Mouse (Mus musculus): ENCODE measurements at regions not wholly inside any gene's neighbourhood (a gene's known extent, or its start where the extent isn't known, plus 50 kb on each side); places are given as distances from the start of the nearest gene placed in this dataset.

- no peak for DNase-seq (ENCODE audit: low spot score)
Measured at GRCm38 (mm10) chr7:136365318-136366211, 528.8 kb upstream of the Mgmt start.

DNA sequence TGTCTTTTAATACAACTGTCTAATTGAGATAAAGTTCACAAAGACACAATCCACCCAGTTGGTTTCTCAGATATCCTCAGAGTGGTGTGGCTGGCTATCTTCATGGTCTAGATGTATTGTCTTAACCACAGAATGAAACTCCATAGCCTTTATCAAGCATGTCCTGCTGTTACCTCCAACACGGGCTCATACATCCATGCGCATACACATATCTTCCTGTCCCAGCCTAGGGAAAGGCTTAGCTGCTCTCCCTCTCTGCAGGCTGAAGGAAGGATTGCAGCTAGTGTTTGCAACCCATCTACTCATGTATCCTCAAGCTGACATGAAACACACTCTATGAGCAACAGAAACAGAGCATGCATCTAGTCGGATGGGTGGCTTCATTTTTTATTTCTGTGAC is 517.2 kb upstream of the Mgmt start:
- DNase-seq (ENCODE audit: low spot score), result no peak

- DNase-seq (ENCODE audit: low spot score), result no peak
Measured at GRCm38 (mm10) chr7:136377742-136378141, 516.7 kb upstream of the Mgmt start.

- no peak for DNase-seq (ENCODE audit: low spot score)
Measured at GRCm38 (mm10) chr7:136378321-136378720, 516.1 kb upstream of the Mgmt start.

DNA sequence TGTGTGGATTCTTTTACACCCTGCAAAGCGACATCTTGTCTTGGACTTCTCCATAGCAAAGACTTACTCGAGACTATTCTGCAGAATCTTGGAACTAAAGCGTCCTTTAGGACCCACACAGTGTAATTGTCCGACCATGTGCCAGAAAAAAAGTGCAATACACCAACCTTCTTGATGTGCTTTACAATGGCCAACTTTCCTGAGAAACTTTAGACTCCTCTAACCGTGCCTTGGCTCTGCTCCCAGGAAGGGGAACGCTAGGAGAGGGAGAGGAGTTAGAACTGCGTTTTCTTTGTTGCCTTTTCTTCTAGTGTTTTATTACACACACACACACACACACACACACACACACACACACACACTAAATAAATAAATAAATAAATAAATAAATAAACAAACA is 515.1 kb upstream of the Mgmt start:
- no peak for DNase-seq (ENCODE audit: low spot score)

- DNase-seq (ENCODE audit: low spot score), result no peak
Measured at GRCm38 (mm10) chr7:136379741-136380140, 514.7 kb upstream of the Mgmt start.

DNA sequence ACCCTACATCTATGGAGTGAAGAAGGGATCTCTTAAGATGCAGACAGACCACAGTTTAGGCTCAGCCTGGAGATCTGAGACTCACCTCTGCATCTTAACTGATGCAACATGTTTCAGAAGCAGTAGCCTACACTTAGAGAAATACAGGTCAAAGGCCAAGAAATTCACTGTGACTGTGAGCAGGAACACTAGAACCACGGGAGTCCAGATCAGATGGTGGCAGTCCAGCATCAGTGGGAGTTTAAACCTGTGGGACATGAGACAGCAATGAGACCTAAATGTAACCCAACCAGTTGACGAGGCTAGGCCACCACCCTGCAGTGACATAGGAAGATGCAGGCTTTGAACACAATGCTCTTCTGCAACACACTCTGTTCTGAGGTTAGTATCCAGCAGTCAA is 511.1 kb upstream of the Mgmt start:
- no peak for DNase-seq (ENCODE audit: low spot score)

DNA sequence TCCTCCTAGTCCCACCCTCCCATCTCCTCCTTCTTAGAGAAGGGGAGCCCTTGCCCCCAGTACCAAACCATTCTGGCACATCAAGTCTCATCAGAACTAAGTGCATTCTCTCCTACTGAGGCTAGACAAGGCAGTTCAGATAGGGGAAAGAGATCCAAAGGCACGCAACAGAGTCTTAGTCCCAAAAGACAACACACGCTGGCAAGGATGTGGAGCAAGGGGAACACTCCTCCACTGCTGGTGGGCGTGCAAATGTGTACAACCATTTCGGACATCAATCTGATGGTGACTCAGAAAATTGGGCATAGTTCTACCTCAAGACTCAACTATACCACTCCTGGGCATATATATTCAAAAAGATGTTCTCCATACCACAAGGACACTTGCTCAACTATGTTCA is 506.7 kb upstream of the Mgmt start:
- no peak for DNase-seq (ENCODE audit: low spot score)

DNA sequence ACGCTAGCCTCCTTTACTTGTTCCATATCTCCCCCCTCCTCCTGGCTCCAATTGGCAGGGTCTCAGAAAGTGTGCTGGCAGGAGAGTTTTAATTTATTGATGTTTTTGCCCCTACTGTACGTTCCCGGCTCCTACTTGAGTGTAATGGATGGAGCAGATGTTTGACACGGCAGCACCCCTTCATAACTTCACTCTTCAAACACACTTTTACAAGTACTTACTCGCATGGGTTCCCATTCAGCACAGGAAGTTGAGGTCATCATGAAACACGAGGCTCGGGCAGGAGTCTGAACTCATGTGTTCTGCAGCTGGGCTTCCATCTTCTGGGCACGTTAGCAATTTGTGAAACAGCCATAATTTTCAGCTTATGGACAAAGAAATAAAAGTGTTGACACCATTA is 504.3 kb upstream of the Mgmt start:
- DNase-seq (ENCODE audit: low spot score), result no peak

- no peak for DNase-seq (ENCODE audit: low spot score)
Measured at GRCm38 (mm10) chr7:136393454-136393853, 501.0 kb upstream of the Mgmt start.

- no peak for DNase-seq (ENCODE audit: low spot score)
Measured at GRCm38 (mm10) chr7:136395838-136396237, 498.6 kb upstream of the Mgmt start.

GRCm38 (mm10) chr7:136397101-136397500 is 497.3 kb upstream of the Mgmt start:
- DNase-seq (ENCODE audit: low spot score), result no peak

GRCm38 (mm10) chr7:136402688-136403597 is 491.5 kb upstream of the Mgmt start:
- DNase-seq (ENCODE audit: low spot score), result no peak

GRCm38 (mm10) chr7:136405391-136405790 is 489.0 kb upstream of the Mgmt start:
- no peak for DNase-seq (ENCODE audit: low spot score)

DNA sequence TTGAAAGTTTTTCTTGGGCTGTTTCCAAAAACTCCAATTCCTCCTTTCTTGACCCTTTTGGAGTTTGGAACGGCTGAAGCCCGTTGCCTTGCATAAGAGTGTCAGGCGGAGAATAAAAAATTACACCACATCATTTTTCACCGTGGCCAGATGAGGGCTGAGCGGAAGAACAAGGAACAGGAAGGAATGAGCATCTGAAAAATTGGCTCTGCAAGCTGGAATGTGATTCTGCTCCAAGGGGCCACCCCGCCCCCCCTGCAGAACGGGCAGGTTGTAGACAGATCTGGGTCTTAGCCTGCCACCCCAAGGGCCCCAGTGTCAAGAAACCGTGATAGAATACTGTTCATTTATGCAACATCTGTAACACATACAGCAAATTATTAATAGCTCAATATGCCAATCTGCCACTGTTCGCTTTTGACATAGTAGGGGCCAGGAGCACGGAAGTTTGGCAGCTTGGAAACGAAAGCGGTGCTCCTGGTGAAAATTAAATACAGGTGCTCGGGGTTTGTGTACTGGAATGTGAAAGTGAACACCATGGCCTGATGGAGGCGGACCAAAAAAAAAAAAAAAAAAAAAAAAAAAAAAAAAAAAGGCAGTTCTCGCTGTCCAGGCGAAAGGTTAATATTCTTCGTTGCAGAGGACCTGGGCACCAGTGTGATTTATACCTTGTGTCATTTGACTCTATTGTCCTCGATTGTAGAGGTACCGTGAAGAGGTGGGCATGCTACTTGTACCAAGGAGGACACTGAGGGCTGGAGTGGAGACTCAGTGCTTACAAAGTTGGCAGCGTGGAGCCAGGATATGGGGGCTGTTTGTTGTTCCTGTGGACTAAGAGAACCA is 487.9 kb upstream of the Mgmt start:
- peak; percentile 2 for DNase-seq (ENCODE audit: low spot score)

GRCm38 (mm10) chr7:136414808-136415207 is 479.6 kb upstream of the Mgmt start:
- DNase-seq (ENCODE audit: low spot score), result no peak

DNA sequence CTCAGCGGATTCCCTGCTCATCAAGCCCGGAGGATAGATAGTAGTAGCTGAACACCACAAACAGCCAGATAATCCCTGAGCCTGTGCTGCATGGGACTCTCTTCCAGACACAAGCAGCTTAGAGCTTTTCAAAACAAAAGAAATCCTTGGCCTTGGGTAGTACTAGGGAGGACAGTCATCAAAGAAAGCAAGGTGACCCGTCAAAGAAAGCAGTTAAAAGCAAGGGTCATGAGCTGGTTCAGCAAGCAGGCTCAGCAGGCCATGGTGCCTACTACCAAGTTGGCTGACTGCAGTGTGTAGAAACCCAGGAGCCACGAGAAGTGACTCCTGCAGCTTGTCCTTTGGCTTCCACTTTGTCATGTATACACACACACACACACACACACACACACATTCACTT is 477.1 kb upstream of the Mgmt start:
- DNase-seq (ENCODE audit: low spot score), result no peak

DNA sequence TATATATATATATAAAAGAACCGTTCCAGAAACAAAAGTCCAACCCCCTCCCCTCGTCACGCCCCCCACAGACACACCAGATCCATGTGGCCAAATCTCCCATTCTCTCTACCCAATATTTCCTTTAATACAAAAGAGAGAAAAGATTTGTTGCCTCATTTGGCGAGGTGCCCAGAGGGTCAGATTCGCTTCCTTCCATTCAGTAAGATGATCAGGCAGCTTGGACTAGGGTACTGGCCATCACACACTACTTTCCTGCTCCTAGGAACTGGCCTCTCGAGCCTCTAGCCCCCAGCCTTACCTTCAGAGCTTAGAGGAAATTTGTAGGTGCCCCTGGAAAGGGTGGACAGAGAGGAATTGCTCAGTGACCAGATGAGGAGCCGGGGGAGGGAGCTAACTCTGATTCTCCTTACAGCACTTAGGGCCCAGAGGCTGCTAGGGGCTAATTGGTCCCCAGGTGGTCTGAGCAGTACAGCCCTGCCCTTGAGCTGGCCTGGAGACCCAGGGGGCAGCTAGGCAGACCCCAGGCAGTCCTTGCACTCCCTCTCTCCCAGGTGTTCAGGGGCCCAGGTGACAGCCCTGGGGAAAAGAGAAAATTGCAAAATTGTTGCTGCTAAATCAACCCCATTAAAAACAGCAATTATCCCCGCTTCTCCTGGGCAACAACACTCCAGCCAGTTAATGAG is 470.4 kb upstream of the Mgmt start:
- DNase-seq (ENCODE audit: low spot score), result no peak

- DNase-seq (ENCODE audit: low spot score), result no peak
Measured at GRCm38 (mm10) chr7:136427164-136427563, 467.2 kb upstream of the Mgmt start.

- no peak for DNase-seq (ENCODE audit: low spot score)
Measured at GRCm38 (mm10) chr7:136430085-136431011, 464.1 kb upstream of the Mgmt start.
